Mouse (Mus musculus): ENCODE measurements at regions not wholly inside any gene's neighbourhood (a gene's known extent, or its start where the extent isn't known, plus 50 kb on each side); places are given as distances from the start of the nearest gene placed in this dataset.

- DNase-seq, result no peak
These were observed 87.8 kb upstream of the Supt20 start for GRCm38 (mm10) chr3:54604705-54605379.

- DNase-seq, result no peak
These were observed 81.1 kb upstream of the Supt20 start for GRCm38 (mm10) chr3:54611431-54611990.

GRCm38 (mm10) chr3:54613845-54614244, 78.8 kb upstream of the Supt20 start:
- DNase-seq, result no peak

- DNase-seq, result no peak
These were observed 75.3 kb upstream of the Supt20 start for GRCm38 (mm10) chr3:54617298-54617697.

GRCm38 (mm10) chr3:54618286-54618685, 74.3 kb upstream of the Supt20 start:
- no peak for DNase-seq

GRCm38 (mm10) chr3:54630254-54630653, 62.4 kb upstream of the Supt20 start:
- DNase-seq, result no peak

- no peak for DNase-seq
These were observed 59.9 kb upstream of the Supt20 start for GRCm38 (mm10) chr3:54632731-54633130.

- DNase-seq, result no peak
These were observed 59.2 kb upstream of the Supt20 start for GRCm38 (mm10) chr3:54633446-54633845.

GRCm38 (mm10) chr3:54634456-54634855, 58.2 kb upstream of the Supt20 start:
- DNase-seq, result no peak
